Mouse (Mus musculus) right cerebral cortex, postnatal 25 days (tissue): Measurements from ENCODE around the gene Eif2ak1.
"Not testable (repeated sequence)": the region's sequence is repeated elsewhere in the genome, so short reads cannot be mapped to it uniquely, and the experiment has no call there.

ENCODE experiments used
- DNase-seq: peaks from one replicate; pipeline ENCODE4 v3.0.0; 2022

The Eif2ak1 gene

DNA sequence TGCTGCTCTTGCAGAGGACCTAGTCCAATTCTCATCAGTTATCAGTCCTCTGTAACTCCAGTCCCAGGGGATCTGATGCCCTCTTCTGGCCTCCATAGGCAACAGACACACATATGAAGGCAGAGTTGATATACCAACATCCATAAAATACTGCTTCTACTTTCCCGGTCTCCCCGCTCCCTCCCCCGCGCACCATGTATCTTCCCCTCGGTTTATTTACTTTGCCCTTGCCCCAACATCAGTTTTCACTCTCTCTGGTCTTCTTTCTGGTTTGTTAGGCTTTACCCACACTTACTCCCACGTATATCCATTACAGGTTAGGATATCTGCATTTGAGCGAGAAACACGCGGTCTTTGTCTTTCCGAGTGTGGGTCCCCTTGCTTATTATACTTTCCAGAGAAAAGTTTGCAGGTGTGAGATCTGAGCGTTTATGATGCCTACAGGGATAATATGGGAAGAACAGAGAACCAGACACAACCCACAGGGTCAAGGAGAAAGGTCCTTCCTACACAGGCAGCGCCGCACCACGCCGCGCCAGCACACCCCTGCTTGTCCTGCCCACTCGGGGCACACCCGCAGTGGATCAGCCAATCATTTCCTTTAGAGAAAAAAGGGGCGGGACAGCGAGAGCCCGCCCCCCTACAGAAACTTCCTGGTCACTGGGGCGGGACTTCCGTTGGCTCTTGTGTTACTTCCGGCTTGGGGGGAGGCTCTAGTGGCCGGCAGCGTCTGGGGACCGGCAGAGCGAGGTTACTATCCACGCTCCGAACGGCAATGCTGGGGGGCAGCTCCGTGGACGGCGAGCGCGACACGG lies at the start of gene Eif2ak1:
TSS of gene Eif2ak1 (plus strand) at position 673 of the 815 bp plus-strand sequence.
- peak; percentile 89 for DNase-seq

DNA sequence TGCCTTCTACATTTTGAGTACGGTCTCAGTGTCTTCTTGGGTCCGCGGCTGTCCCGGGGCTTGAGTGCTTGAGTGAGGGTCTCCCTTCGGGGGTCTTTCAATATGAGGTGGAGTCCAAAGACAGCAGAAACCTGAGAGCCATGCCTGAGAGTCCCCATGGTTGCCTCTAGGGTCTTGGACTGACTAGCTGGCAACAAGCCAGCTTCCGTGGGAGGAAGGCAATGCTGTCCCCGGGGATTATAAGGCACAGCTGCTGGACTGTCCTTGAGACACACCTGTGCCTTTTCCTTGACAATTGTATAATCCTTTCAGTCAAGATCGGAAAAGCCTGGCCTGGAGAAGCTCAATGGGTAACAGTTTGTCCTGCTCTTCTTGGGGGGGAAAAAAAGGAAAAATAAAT lies 35.6 kb upstream of the Eif2ak1 start:
- no peak for DNase-seq

- DNase-seq: no peak
Measured at GRCm38 (mm10) chr5:143785391-143785790, 32.2 kb upstream of the Eif2ak1 start.

GRCm38 (mm10) chr5:143801216-143801615 lies 16.4 kb upstream of the Eif2ak1 start:
- not testable (repeated sequence) for DNase-seq

GRCm38 (mm10) chr5:143804056-143804765 lies 13.4 kb upstream of the Eif2ak1 start:
- DNase-seq: no peak

- DNase-seq: no peak
Measured at GRCm38 (mm10) chr5:143807268-143807667, 10.3 kb upstream of the Eif2ak1 start.

GRCm38 (mm10) chr5:143809421-143810090 lies 8.0 kb upstream of the Eif2ak1 start:
- no peak for DNase-seq

- no peak for DNase-seq
Measured at GRCm38 (mm10) chr5:143811653-143812052, 5.9 kb upstream of the Eif2ak1 start.

DNA sequence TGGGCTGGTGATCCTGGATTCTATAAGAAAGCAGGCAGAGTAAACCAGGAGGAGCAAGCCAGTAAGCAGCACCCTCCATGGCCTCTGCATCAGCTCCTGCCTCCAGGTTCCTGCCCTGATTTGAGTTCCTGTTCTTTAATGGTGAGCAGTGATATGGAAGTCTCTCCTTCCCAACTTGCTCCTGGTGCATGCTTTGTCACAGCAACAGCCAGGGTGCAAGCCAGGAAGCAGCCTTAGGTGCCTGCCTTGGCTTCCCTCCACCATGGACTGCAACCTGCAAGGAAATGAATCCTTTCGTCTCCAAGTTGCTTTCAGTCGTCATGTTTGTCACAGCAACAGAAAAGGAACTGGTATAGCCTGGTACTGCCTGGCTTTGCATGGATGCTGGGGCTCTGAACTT lies 3.0 kb upstream of the Eif2ak1 start:
- no peak for DNase-seq

GRCm38 (mm10) chr5:143817931-143818311 lies 333 bp downstream of the Eif2ak1 start:
- DNase-seq: no peak

- DNase-seq: no peak
Measured at GRCm38 (mm10) chr5:143818461-143818860, 873 bp downstream of the Eif2ak1 start.

GRCm38 (mm10) chr5:143818949-143819348 lies 1.4 kb downstream of the Eif2ak1 start:
- no peak for DNase-seq

GRCm38 (mm10) chr5:143819906-143820660 lies 2.5 kb downstream of the Eif2ak1 start:
- no peak for DNase-seq

DNA sequence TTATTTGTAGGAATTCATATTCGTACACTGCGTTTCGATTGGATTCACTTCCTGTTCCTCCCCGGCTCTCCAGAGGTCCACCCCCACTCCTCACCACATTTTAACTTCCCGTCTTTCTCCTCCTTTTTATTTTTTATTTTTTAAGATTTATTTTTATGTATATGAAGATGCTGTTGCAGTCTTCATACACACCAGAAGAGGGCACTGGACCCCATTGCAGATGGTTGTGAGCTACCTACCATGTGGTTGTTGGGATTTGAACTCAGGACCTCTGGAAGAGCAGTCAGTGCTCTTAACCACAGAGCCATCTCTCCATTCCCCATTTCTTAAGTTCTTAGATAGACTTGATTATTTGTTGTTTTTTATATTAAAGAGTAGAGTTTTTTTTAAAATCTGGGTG lies 3.2 kb downstream of the Eif2ak1 start:
- no peak for DNase-seq

DNA sequence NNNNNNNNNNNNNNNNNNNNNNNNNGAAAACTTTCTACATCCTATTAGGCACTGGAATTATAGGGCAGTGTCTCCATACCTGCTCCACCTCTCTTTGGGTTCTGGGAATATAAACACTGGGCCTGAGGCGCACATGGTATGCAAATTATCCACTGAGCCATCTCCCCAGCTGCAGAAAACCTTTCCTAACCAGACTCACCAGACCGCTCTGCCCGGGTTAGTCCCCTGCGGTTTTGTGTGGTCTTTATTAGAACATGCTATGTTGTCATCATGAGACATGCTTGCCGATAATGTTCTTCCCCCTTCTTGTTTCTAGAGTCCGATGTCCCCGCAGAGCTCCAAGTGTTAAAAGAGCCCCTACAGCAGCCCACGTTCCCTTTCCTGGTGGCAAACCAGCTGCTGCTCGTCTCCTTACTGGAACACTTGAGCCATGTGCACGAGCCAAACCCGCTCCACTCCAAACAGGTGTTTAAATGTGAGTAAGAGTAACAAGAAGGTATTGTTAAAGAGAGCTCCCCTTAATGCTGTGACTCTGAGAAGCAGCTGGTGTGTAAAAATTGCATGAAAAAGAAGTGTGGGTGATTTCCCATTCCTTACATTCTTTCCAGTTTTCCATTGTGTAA lies 54.1 kb downstream of the Eif2ak1 start:
- DNase-seq: no peak

- no peak for DNase-seq
Measured at GRCm38 (mm10) chr5:143874571-143874970, 57.0 kb downstream of the Eif2ak1 start.

DNA sequence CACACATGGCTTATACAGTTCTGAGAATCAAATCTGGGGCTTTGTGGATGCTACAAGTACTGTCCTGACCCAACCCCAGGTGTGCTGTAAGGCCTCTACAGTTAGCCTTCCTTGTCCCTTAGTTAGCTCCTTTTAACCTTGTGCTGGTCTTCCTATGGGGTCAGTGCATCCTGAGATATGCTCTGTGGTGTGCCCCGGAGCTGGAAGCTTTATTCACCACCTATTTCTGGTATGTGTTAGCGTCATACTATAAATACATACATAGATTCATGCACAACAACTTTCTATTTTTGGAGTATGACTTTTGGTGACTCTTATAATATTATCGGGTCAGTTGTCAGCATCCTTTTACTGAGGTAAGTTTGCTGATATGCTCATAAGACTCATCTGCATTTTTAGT lies 67.7 kb downstream of the Eif2ak1 start:
- no peak for DNase-seq

- DNase-seq: no peak
Measured at GRCm38 (mm10) chr5:143890741-143891140, 73.2 kb downstream of the Eif2ak1 start.

GRCm38 (mm10) chr5:143892255-143892886 lies 74.8 kb downstream of the Eif2ak1 start:
- DNase-seq: no peak

DNA sequence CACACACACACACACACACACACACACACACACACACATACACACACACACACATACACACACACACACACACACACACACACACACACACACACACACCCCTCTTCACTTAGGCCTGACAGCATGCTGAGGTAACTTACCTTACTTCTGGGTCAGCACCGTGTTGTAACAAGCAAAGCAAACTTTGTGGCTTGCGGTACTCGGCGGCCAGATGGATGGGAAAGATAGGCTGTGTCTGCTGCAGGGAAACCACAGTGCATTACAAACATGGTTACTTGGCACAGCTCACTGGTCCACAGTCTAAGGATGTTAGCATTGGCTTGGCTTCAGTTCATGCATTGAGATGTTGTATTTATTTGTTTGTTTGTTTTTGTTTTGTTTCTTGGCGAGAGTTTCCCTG lies 75.8 kb downstream of the Eif2ak1 start:
- no peak for DNase-seq

- DNase-seq: no peak
Measured at GRCm38 (mm10) chr5:143897635-143898330, 80.2 kb downstream of the Eif2ak1 start, which contains the start of gene Ankrd61. Ankrd61 (minus strand) TSS chr5:143897685.
